Mouse (Mus musculus) E14TG2a.4 (cell line): ENCODE measurements around the gene Ubr4.

Experiments used
- CTCF ChIP-seq: conservative IDR thresholded peaks from 2 replicates; pipeline ENCODE4 v1.5.1; 2014; ENCODE audit warnings: low read length
- NANOG ChIP-seq: IDR thresholded peaks from 2 replicates; pipeline ENCODE4 v1.6.1; 2014; ENCODE audit warnings: borderline replicate concordance, low read length, mixed read lengths

DNA sequence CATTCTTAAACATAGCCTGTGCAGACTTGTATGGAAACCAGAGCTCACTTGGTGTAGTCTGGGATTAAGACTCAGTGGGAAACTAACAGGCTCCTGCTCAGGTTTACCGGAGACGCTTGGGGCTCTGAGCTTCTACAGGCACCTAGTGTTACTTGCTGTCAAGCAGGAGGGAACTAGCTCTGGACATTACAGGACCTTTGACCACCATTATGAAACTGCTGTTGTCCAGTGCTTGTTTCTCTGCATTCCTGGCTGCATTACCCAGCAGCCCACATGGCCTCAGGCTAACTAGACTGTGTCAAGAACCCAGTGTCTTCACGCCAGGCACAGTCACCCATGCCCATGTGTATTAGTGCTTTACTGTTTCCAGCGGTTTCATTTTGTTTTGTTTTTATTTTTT, 20.7 kb downstream of the Ubr4 start:
- TF ChIP-seq CTCF: no peak; the same call in 1 of the 2 replicates
- no peak for TF ChIP-seq NANOG
